Comparison of ENCODE assay signal across 10 mouse cellular contexts in genomic region chr7:143108200-143108599, GRCm38 (mm10). TPM values are rescaled to one million over a fixed set of nuclear protein-coding genes. Genes with fewer than 3 reads are reported as not detected.
DNase-seq lines count a peak whose midpoint lies in the region; ATAC-seq and TF ChIP-seq lines count a peak whose summit lies in the region.
"Had no signal": no experiment of that assay in that cellular context is flagged by ENCODE, and none has a peak within 500 bp of the region (broad histone marks: within the 10 kb centered on the region; RNA-seq: fewer than 3 reads in every experiment).

No protein-coding gene starts in this region.

- no peaks in the 10 kb centered on the region for H3K9me3 ChIP-seq in stomach, postnatal 0 days (ENCODE audit: control insufficient read depth, low read length)
- no peaks in the 10 kb centered on the region for H3K9me3 ChIP-seq in forebrain, embryonic 10.5 days
- H3K9me3 ChIP-seq: hindbrain, embryonic 15.5 days; liver, embryonic 15.5 days had no signal

- peak; percentile 44 to 55 for DNase-seq in adrenal gland, adult (ENCODE audit: inconsistent age in 2 of 2, low spot score in 1 of 2)
- DNase-seq in adrenal gland, adult 8-10 months: no peak
- DNase-seq in urinary bladder, postnatal 14 days (ENCODE audit: low spot score): peak; percentile 28
- no peak for DNase-seq in urinary bladder, adult 2 months (ENCODE audit: low spot score)
- peak; percentile 76 for DNase-seq in kidney, postnatal 14 days
- peak; percentile 70 for DNase-seq in stomach, postnatal 0 days (ENCODE audit: low spot score)
- DNase-seq in forebrain, embryonic 10.5 days (ENCODE audit: extremely low spot score, low spot score): no peak
- DNase-seq in right cerebral cortex, postnatal 36 days (ENCODE audit: low spot score in 2 of 2): no peak

- peak overlapping the region; percentile 64 for H3K4me2 ChIP-seq in stomach, postnatal 0 days (replicated peaks; ENCODE audit: low read depth)

- peak overlapping the region; percentile 3; the same call in 1 of the 2 replicates for H3K4me3 ChIP-seq in stomach, postnatal 0 days (ENCODE audit: low read depth, low read length)
- no peak overlapping the region for H3K4me3 ChIP-seq in forebrain, embryonic 10.5 days

- H3K27me3 ChIP-seq in stomach, postnatal 0 days (ENCODE audit: control insufficient read depth, insufficient read depth, low read length): peaks cover 6% of the 10 kb centered on the region; the same call in 1 of the 2 replicates
- H3K27me3 ChIP-seq in forebrain, embryonic 10.5 days (ENCODE audit: poor library complexity, severe bottlenecking): peaks cover 81% of the 10 kb centered on the region

- peak; percentile 38 for TF ChIP-seq CTCF in stomach, postnatal 0 days (IDR thresholded peaks at IDR 0.05; ENCODE audit: low read depth)

- 0 out of 2 replicates have a peak, but pooled peaks cover 2% of the 10 kb centered on the region for H3K4me1 ChIP-seq in stomach, postnatal 0 days (replicated peaks; ENCODE audit: control insufficient read depth, insufficient read depth)
- peaks cover 26% of the 10 kb centered on the region for H3K4me1 ChIP-seq in forebrain, embryonic 10.5 days

- WGBS in stomach, postnatal 0 days: 35% methylated on average over 5 of the region's 5 CpGs
- WGBS in forebrain, embryonic 10.5 days: 49% methylated on average over 5 of the region's 5 CpGs

- 0 out of 2 replicates have a peak overlapping the region, but pooled peaks have one; percentile 27 for H3K9ac ChIP-seq in stomach, postnatal 0 days (ENCODE audit: low read length)
- H3K9ac ChIP-seq: hindbrain, embryonic 15.5 days; liver, embryonic 15.5 days had no signal

- no peaks in the 10 kb centered on the region for H3K36me3 ChIP-seq in stomach, postnatal 0 days (ENCODE audit: control insufficient read depth, insufficient read depth, low read length)
- H3K36me3 ChIP-seq in forebrain, embryonic 10.5 days (replicated peaks): no peaks in the 10 kb centered on the region
- H3K36me3 ChIP-seq: hindbrain, embryonic 15.5 days; liver, embryonic 15.5 days had no signal

- no peak for TF ChIP-seq EP300 in stomach, postnatal 0 days (optimal IDR thresholded peaks at IDR 0.05)

- peak; percentile 33 for ATAC-seq in stomach, postnatal 0 days (ENCODE audit: low FRiP score, low TSS enrichment)

- peak overlapping the region; percentile 30; the same call in 1 of the 2 replicates for H3K27ac ChIP-seq in stomach, postnatal 0 days (replicated peaks)
- no peak overlapping the region for H3K27ac ChIP-seq in forebrain, embryonic 10.5 days
- H3K27ac ChIP-seq: hindbrain, embryonic 15.5 days; liver, embryonic 15.5 days had no signal

RNA-seq across cellular contexts. Expression of gene Kcnq1, which starts 2.0 kb away (rescaled TPM):
- total RNA-seq in adrenal gland, adult 8-10 months (2022): 10 to 100 TPM in 2 of 4 experiments, 1 to 10 TPM in 2; 3.7 to 14.9 (median 9.0) TPM
- polyA plus RNA-seq in urinary bladder, adult 2 months (2012; rRNA removed): 1.0 and 1.5 TPM in 2 replicates
- 17.8 and 21.2 TPM in 2 replicates for polyA plus RNA-seq in stomach, postnatal 0 days (2015; fragmentation: Nextera tagmentation; extraction: Ambion mirVana)
- 0.92 and 1.3 TPM in 2 replicates for polyA plus RNA-seq in forebrain, embryonic 10.5 days (2016; fragmentation: Nextera tagmentation; extraction: Ambion mirVana)

RNA-seq across cellular contexts. Expression of gene Trpm5, which starts 13.8 kb away (rescaled TPM):
- total RNA-seq in adrenal gland, adult 8-10 months (2022): under 1 TPM; 0.17 to 0.32 (median 0.27) TPM
- 0.21 and 0.29 TPM in 2 replicates for polyA plus RNA-seq in urinary bladder, adult 2 months (2012; rRNA removed)
- 2.0 and 3.3 TPM in 2 replicates for polyA plus RNA-seq in stomach, postnatal 0 days (2015; fragmentation: Nextera tagmentation; extraction: Ambion mirVana)
- 0.36 and 0.90 TPM in 2 replicates for polyA plus RNA-seq in forebrain, embryonic 10.5 days (2016; fragmentation: Nextera tagmentation; extraction: Ambion mirVana)

RNA-seq across cellular contexts. Expression of gene Tssc4, which starts 39.2 kb away (rescaled TPM):
- total RNA-seq in adrenal gland, adult 8-10 months (2022): 10 to 100 TPM; 26.5 to 36.9 (median 33.5) TPM
- 44.7 and 57.5 TPM in 2 replicates for polyA plus RNA-seq in urinary bladder, adult 2 months (2012; rRNA removed)
- polyA plus RNA-seq in stomach, postnatal 0 days (2015; fragmentation: Nextera tagmentation; extraction: Ambion mirVana): 44.7 and 46.9 TPM in 2 replicates
- polyA plus RNA-seq in forebrain, embryonic 10.5 days (2016; fragmentation: Nextera tagmentation; extraction: Ambion mirVana): 131 and 132 TPM in 2 replicates

RNA-seq across cellular contexts. Expression of gene Cd81, which starts 55.7 kb away (rescaled TPM):
- total RNA-seq in adrenal gland, adult 8-10 months (2022): 100 to 1,000 TPM; 689 to 780 (median 728) TPM
- 591 and 684 TPM in 2 replicates for polyA plus RNA-seq in urinary bladder, adult 2 months (2012; rRNA removed)
- 372 and 381 TPM in 2 replicates for polyA plus RNA-seq in stomach, postnatal 0 days (2015; fragmentation: Nextera tagmentation; extraction: Ambion mirVana)
- 225 and 250 TPM in 2 replicates for polyA plus RNA-seq in forebrain, embryonic 10.5 days (2016; fragmentation: Nextera tagmentation; extraction: Ambion mirVana)

Comparison
In these comparisons a context has a peak if more than half of its experiments do, and no peak if none do; other contexts are left out.
1. DNase-seq: peak in adrenal gland, adult (2 of 2), urinary bladder, postnatal 14 days (single experiment), kidney, postnatal 14 days (single experiment) and stomach, postnatal 0 days (single experiment); none in adrenal gland, adult 8-10 months (single experiment), urinary bladder, adult 2 months (single experiment), forebrain, embryonic 10.5 days (single experiment) and right cerebral cortex, postnatal 36 days (0 of 2).